Mouse (Mus musculus) kidney, postnatal 36 days (tissue): ENCODE measurements at regions not wholly inside any gene's neighbourhood (a gene's known extent, or its start where the extent isn't known, plus 50 kb on each side); places are given as distances from the start of the nearest gene placed in this dataset.
A peak's percentile ranks its signal among the peaks of the same experiment; 100 is the strongest.

Source experiments
- DNase-seq, 2 experiments: peaks; one replicate each; pipeline ENCODE4 v3.0.0; 2021 to 2022; ENCODE audit warnings: mixed read lengths in 2 of 2

GRCm38 (mm10) chr7:83195896-83196537 lies 328.9 kb downstream of the Mex3b start:
- DNase-seq, result no peak

- no peak for DNase-seq
Measured at GRCm38 (mm10) chr7:83197490-83197889, 330.4 kb downstream of the Mex3b start.

- DNase-seq, result no peak
Measured at GRCm38 (mm10) chr7:83201126-83201686, 334.1 kb downstream of the Mex3b start.

- peak; percentile 80 to 86 for DNase-seq
Measured at GRCm38 (mm10) chr7:83201768-83202493, 334.8 kb downstream of the Mex3b start.

- no peak for DNase-seq
Measured at GRCm38 (mm10) chr7:83203311-83204012, 336.3 kb downstream of the Mex3b start.

- no peak for DNase-seq
Measured at GRCm38 (mm10) chr7:83204013-83204365, 336.9 kb downstream of the Mex3b start.

- DNase-seq, result no peak
Measured at GRCm38 (mm10) chr7:83204701-83205100, 337.6 kb downstream of the Mex3b start.

GRCm38 (mm10) chr7:83206999-83207398 lies 339.9 kb downstream of the Mex3b start:
- DNase-seq, result no peak

GRCm38 (mm10) chr7:83211611-83212010 lies 344.5 kb downstream of the Mex3b start:
- DNase-seq, result no peak

GRCm38 (mm10) chr7:83222029-83222722 lies 355.0 kb downstream of the Mex3b start:
- DNase-seq, result no peak

- DNase-seq, result no peak
Measured at GRCm38 (mm10) chr7:83227262-83228108, 357.2 kb upstream of the Tmc3 start.

GRCm38 (mm10) chr7:83230496-83231325 lies 354.0 kb upstream of the Tmc3 start:
- DNase-seq, result peak; percentile 48 to 74

GRCm38 (mm10) chr7:83235659-83236058 lies 349.1 kb upstream of the Tmc3 start:
- no peak for DNase-seq

- no peak for DNase-seq
Measured at GRCm38 (mm10) chr7:83237336-83237735, 347.4 kb upstream of the Tmc3 start.

GRCm38 (mm10) chr7:83238091-83238490 lies 346.6 kb upstream of the Tmc3 start:
- no peak for DNase-seq

- peak; percentile 23 to 25 for DNase-seq
Measured at GRCm38 (mm10) chr7:83242233-83242632, 342.5 kb upstream of the Tmc3 start.

- DNase-seq, result no peak
Measured at GRCm38 (mm10) chr7:83245867-83246266, 338.9 kb upstream of the Tmc3 start.

GRCm38 (mm10) chr7:83251995-83252563 lies 332.6 kb upstream of the Tmc3 start:
- no peak for DNase-seq

GRCm38 (mm10) chr7:83253001-83253400 lies 331.7 kb upstream of the Tmc3 start:
- no peak for DNase-seq

GRCm38 (mm10) chr7:83253432-83253831 lies 331.3 kb upstream of the Tmc3 start:
- no peak for DNase-seq

- no peak for DNase-seq
Measured at GRCm38 (mm10) chr7:83254411-83254810, 330.3 kb upstream of the Tmc3 start.
